Mouse (Mus musculus) splenic B cell, adult 2 months (primary cell): ENCODE measurements at regions not wholly inside any gene's neighbourhood (a gene's known extent, or its start where the extent isn't known, plus 50 kb on each side); places are given as distances from the start of the nearest gene placed in this dataset.
"Not testable (repeated sequence)": the region's sequence is repeated elsewhere in the genome, so short reads cannot be mapped to it uniquely, and the experiment has no call there.

ENCODE experiments used
- DNase-seq: peaks from one replicate; pipeline ENCODE4 v3.0.0-alpha.2; 2011; ENCODE audit warnings: low read depth, low spot score
- H3K27me3 ChIP-seq: 2 replicates; pipeline ENCODE4 v1.6.1; 2012; ENCODE audit warnings: mild to moderate bottlenecking, low read length, moderate library complexity, mixed read lengths; ENCODE audit not compliant: control insufficient read depth, poor library complexity, insufficient read depth, severe bottlenecking
- H3K36me3 ChIP-seq: 2 replicates; pipeline ENCODE4 v1.6.1; 2012; ENCODE audit warnings: mild to moderate bottlenecking, low read length, moderate library complexity, mixed read lengths; ENCODE audit not compliant: control insufficient read depth, poor library complexity, insufficient read depth, severe bottlenecking

GRCm38 (mm10) chr9:97297538-97297937 is 72.2 kb downstream of the Trim42 start:
- no peak for DNase-seq
- Histone ChIP-seq H3K27me3 (no peaks in the 10 kb centered on the region), H3K36me3 (no peaks in the 10 kb centered on the region)

DNA sequence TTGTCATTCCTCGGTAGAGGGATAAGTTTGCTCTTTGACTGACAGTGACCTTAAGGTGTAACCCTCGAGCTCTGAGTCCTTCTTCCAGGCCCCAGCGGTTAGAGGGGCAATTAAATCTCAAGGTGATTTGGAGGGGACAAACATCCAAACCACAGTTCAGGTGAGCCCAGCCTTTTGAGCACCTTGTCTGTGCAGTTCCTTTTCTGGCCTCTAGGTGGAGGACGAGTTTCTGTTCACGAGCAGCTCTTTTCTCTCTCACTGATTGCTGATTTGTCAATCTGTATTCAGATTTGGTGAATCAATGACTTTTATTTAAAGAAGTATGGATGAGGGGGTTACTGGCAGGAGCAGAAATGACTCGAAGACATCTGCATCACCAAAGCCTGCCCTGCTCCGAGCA is 74.0 kb downstream of the Trim42 start:
- Histone ChIP-seq H3K36me3 (no peaks in the 10 kb centered on the region), H3K27me3 (no peaks in the 10 kb centered on the region)
- DNase-seq, result peak; percentile 6

- H3K36me3 ChIP-seq, result no peaks in the 10 kb centered on the region
- H3K27me3 ChIP-seq, result no peaks in the 10 kb centered on the region
- DNase-seq, result no peak
These were observed 77.9 kb downstream of the Trim42 start for GRCm38 (mm10) chr9:97291870-97292269.

GRCm38 (mm10) chr9:97284282-97284802 is 85.4 kb downstream of the Trim42 start:
- Histone ChIP-seq H3K27me3 (no peaks in the 10 kb centered on the region), H3K36me3 (no peaks in the 10 kb centered on the region)
- no peak for DNase-seq

- H3K36me3 ChIP-seq, result no peaks in the 10 kb centered on the region
- H3K27me3 ChIP-seq, result no peaks in the 10 kb centered on the region
- no peak for DNase-seq
These were observed 87.7 kb downstream of the Trim42 start for GRCm38 (mm10) chr9:97282090-97282489.

DNA sequence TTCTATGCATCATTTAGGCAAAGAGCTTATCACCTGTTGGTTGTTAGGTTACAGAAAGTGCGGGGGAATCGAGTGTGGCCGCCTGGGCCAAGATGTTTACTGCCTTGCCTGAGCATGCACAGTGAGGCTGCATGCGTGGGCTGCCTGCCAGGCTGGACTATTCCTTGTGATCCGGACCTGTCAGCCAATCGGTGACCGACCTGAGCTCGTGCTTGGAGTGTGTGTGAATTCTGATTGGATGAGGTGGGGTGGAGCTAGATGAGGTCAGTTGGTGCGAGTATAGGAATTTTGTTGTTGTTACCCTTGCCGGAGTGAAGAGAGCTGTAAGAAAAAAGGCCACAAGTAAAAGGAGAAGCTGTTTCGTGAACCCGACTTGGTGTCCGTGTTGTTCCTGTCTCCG is 94.3 kb downstream of the Trim42 start:
- not testable (repeated sequence) for DNase-seq, H3K36me3 ChIP-seq, H3K27me3 ChIP-seq

DNA sequence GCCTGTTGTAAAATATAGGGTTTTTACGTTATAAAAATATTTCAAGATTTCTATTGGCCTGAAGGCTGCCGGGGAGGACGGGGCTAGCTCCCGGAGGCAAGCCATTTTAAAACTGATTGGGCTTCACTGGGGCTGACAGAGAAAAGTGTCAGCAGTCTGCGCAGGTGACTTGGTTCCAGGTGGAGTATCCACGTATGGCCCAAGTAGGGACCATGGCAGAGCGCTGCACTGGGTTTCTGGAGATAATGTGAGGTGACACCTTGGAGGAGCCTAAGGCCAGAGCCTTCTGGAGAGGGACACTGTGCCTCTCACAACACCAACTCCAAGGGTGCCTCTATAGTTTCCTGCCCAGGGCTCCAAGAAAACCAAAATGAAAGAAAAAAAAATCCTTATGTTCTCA is 95.9 kb downstream of the Trim42 start:
- H3K27me3 ChIP-seq, result no peaks in the 10 kb centered on the region
- H3K36me3 ChIP-seq, result no peaks in the 10 kb centered on the region
- DNase-seq, result no peak

- DNase-seq, result no peak
- no peaks in the 10 kb centered on the region for H3K27me3 ChIP-seq
- H3K36me3 ChIP-seq, result no peaks in the 10 kb centered on the region
These were observed 97.7 kb downstream of the Trim42 start for GRCm38 (mm10) chr9:97272061-97272460.

DNA sequence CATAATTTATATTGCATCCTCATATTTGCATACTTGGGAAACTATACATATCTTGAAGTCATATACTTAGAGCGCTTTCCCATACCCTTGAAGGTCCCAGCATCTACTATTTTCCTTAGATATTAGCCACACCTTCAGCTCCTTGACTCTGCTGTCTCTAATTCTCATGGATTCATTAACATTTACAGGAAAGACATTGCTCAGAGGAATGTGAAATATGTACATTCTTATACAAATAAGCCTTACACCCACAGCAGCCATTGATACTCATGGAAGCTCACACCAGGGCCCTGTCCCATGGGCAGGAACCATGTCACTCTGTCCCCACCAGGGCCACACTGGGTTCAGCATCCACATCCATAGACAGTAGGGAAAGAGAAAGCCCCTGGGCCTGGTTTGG is 122.1 kb downstream of the Trim42 start:
- no peak for DNase-seq
- Histone ChIP-seq H3K27me3 (no peaks in the 10 kb centered on the region), H3K36me3 (no peaks in the 10 kb centered on the region)

DNA sequence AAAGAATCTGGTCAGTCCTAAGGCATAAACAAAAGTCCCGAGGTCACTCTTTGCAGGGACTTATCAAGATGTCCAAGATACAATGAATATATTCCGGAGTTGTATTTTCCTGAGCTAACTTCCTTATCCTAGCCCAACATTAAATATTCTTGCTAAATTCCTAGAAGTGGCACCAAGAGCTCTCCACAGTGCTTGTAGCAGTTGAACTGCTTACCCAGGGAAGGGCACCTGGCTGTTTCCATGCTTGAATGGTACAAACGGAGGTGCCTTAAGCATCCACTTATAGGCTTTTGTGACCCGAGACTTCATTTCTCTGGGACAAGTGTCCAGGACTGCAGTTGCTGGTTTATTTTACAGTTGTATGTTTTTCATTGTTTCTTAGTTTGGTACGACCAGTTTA is 115.1 kb upstream of the Slc25a36 start:
- no peak for DNase-seq
- no peaks in the 10 kb centered on the region for H3K36me3 ChIP-seq

DNA sequence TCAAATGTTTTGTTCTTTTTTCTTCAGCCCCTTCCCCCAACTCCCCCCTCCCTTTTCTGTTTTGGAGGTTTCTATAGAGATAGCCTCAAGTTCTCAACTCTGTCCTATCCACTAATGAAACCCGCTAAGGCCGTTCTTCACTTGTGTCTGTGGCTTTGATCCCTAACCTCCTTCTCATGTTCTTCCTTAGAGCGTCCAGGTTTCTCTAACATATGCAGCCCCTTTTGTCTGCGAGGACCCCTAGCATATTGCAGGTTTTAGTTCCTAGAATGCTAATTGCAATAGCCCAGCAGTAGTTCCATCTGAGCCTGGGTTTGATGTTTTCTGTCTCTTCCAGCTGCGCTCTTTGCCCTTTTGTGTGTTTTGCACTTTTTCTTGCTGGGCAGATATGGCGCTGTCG is 113.6 kb upstream of the Slc25a36 start:
- no peaks in the 10 kb centered on the region for H3K36me3 ChIP-seq
- no peak for DNase-seq
- H3K27me3 ChIP-seq, result no peaks in the 10 kb centered on the region

More for the DNA sequence above, 115.1 kb upstream of the Slc25a36 start:
- no peaks in the 10 kb centered on the region for H3K27me3 ChIP-seq

GRCm38 (mm10) chr9:97214806-97215205 is 103.8 kb upstream of the Slc25a36 start:
- Histone ChIP-seq H3K27me3 (no peaks in the 10 kb centered on the region), H3K36me3 (no peaks in the 10 kb centered on the region)
- DNase-seq, result no peak

GRCm38 (mm10) chr9:97190321-97190860 is 79.4 kb upstream of the Slc25a36 start:
- no peaks in the 10 kb centered on the region for H3K27me3 ChIP-seq
- DNase-seq, result no peak
- no peaks in the 10 kb centered on the region for H3K36me3 ChIP-seq

DNA sequence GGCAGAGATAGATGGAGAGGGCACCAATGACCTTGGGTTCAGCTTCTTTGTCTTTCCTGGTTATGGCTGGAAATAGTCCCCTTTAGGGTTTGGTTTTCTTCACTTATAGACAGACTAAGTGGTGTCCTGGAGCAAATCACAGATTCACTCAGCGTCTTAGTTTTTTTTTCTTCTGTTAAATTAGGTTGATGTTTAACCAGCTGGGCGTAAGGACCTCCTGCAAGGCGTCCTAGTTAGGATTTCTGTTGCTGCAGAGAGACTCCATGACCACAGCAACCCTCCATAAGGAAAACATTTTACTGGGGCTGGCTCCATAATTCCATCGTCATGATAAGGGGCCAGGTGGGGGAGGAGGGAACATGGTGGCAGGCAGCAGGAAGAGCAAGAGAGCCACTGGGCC is 78.7 kb upstream of the Slc25a36 start:
- H3K27me3 ChIP-seq, result no peaks in the 10 kb centered on the region
- no peaks in the 10 kb centered on the region for H3K36me3 ChIP-seq
- DNase-seq, result no peak

DNA sequence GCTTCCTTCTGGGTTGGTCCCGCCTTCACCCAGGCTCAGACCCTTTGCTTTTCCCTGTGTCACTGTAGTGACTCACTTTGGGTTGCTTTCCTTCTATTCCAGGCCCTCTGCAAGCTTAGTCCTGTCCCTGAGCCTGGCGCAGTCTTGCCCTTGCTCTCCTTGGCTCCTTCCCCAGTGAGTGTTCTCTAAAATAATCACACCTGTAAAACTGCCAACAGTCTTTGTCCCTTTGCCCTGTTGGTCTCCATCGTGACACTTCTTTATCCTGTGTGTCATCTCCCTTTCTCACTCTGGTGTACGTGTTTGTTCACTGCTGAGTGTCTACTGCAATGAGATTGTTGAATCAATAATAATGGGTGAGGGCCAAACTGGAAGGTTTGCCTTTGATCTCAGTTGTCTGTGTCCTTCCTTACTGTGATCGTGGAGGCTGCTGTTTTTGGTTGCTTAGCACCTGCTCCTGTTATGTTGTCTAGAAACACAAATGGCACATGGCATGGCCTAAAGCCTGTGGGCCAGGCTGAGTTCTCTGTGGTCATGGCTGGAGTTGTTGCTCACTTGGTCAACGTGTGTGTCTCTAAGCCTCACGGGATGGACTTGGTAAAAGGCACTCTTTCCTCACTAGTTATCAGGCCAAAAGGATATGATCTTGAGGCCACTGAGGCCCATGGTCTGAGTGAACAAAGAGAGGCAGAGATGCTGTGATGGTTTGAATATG is 77.8 kb upstream of the Slc25a36 start:
- DNase-seq, result no peak
- H3K36me3 ChIP-seq, result no peaks in the 10 kb centered on the region
- no peaks in the 10 kb centered on the region for H3K27me3 ChIP-seq
